Mouse (Mus musculus): ENCODE measurements around the gene Izumo2.

Izumo2 gene

GRCm38 (mm10) chr7:44768129-44768528 is 59.6 kb downstream of the Izumo2 start:
- DNase-seq (ENCODE audit: low read depth), result no peak

Data from c-Kit-positive CD71-negative TER-119-negative erythroid progenitor cells, embryonic 14.5 days (primary cell).